Mouse (Mus musculus): ENCODE data around the gene Pla2g4a.

Gene Pla2g4a

DNA sequence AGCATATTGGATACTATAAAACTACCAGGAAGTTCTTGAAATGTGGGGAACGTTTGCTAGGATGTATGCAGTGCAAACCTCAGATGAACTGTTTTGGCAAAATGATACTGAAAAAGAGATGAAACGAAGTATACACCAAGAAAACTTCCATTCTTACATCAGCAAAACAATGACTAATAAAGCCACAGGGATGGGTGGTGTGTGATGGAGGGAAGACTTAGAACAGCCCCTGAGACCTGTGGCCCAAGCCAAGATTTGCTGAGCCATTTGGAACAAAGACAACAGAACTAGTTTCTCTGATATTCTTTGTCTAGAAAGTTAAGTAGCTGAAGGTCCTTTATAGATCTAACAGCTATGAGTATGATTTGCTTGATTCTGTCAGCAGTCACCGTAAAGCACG lies 105.5 kb downstream of the Pla2g4a start:
- DNase-seq (ENCODE audit: low spot score in 2 of 2) = no peak

DNA sequence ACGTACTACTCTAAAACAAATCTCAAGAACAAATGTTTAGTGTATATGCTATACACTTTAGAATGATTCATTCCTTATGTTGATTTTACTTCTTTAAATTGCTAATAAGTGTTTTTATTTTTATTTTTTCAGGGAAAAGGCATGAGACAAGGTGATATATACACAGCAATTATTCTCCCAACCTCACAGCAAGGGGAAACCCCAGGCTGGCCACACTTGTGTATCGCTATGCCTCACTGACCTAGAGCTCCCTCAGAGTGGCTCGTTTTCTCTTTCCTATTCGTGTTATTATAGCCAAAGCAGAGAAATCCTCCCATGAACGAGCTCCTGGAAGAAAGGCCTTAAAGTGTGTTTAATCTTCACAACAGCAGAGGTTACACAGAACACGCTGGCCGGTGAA lies 106.2 kb downstream of the Pla2g4a start:
- DNase-seq (ENCODE audit: low spot score in 2 of 2) = no peak

DNA sequence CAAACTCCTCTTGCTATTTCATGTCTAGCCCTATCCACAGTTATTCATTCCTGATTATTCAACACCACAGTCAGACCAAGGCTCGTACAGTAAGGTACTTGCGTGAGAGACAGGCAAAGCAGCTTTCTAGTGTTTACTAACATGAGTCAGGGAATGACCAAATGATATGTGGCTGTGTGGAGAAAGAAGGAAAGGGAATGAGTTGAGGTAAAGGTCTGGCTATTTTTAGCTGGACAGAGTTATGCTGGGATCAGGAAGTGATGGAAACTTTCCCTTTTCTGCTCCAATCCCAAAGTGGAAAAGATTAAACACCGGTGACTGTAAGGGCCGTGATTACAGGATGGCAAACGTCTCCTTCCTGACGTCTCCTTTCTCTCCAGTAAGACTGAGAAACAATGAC lies 114.4 kb downstream of the Pla2g4a start:
- no peak for DNase-seq (ENCODE audit: low spot score in 2 of 2)

DNA sequence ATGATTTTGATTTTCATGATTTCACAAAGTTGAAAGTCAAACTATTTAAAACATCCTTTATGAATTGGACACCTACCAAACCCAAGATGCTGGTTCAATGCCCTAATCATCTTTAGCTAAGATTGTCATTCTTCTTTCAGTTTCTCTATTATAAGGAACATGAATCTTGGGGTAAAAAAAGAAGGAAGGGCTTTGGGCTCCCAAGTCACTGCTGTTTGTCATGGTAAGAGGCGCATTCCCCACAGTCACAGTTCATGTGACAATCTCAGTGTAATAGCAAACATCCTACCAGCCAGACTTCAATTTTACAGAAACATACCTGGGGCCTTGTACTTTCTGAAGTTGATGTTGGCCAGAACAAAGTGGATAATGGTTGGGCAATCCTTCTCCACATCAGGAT lies 119.2 kb downstream of the Pla2g4a start:
- DNase-seq (ENCODE audit: low spot score in 2 of 2) = no peak

DNA sequence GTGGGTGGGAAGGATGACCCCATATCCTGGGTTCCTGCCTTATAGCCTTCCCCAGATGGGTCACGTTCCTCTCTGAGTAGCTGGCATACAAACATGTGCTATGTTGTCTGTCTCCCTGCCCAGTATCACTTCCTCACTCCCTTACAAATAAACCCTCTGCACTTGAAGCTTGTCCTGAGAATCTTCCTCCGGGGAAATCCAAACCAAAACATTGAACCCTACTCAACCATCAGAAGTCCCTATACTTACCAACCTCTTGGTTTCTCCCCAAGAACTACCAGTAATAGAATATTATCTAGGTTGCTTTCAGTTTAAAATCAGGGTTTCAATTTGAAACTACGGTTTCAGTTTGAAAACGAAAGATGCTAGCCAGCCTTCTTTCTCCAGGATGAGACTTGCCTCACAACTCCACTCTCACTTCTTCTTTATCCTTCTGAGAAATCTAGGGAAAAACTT lies 120.1 kb downstream of the Pla2g4a start:
- no peak for DNase-seq (ENCODE audit: low spot score in 2 of 2)

DNA sequence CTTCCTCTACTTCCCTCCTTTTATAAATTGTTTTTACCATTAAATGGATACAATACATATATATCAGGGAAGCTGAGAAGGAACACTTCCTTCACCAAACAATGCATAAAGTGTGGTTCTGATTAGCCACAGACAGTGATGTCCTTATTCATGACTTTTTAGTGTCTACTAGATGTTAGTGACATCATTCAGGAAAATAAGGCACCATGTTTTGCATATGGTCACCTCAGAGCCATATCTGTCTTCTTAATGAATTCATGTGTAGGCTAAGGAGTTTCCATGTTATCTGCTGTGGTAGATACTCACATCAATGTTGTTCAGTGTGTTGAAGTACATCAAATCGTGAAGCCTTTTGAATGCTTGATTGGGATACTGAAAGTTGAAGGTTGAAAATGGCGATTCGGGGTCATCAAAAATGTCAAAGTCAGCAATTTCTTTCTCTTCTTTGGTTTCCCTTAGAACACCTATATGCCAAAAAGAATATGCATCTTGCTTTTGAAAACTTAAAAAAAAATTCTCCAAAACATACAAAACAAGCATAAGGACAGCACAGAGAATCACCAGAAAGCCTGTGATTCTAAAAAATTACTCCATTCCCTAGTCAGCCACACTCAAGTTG lies 120.7 kb downstream of the Pla2g4a start:
- no peak for DNase-seq (ENCODE audit: low spot score in 2 of 2)

DNA sequence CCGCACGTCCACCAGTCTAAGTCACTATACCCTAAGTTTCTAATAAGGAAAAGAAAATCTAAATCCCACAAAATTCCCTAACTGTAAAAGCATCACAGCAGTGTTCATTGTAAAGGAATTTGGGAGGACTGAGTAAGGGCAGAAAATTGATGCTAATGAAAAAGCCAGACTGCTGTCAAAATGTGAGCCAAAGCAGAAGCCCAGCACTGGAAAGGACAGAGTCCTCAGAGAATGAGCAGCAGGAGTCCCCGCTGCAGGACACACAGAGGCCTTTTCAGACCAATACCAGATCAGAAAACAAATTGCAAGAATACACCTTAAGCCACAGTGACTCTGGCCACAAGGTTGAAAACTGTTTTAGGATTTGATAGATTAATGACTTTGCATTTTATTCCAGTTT lies 124.6 kb downstream of the Pla2g4a start:
- DNase-seq (ENCODE audit: low spot score in 2 of 2) = no peak

DNA sequence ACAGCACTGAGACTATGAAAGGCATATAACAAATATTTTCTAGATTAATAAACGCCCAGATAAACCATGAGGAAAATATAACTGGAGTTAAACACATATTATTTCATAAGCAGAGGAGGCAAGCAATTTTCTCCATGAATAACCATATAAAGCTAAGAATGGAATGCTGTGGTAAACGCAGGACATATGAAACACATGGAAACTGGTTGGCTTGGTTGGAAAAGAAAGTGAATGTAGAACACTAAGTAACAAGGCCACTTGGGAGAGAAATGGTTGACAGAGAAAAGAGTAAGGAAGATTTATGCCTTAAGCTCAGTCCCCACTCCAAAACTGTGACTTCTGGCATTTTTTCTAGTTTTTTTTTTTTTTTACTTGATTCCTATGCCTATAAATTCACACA lies 127.2 kb downstream of the Pla2g4a start:
- no peak for DNase-seq (ENCODE audit: low spot score in 2 of 2)

DNA sequence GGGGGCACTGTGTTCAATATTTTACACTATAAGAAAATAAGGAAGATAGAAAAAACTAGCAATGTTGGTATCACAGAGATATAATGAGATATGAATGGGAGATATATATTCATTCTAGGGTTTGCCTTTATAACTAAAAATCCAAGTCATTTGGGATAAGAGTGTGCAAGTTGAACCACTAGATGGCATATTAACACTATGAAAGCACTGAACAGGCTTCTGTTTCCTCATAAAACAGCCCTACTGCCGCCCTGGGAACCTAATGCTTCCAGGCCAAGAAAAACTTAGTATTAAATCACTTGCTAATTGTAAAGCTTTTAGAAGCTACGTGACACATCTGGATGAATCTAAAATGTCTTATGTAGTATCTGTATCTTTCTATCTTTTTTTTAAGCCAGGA lies 128.1 kb downstream of the Pla2g4a start:
- DNase-seq (ENCODE audit: low spot score in 2 of 2) = no peak

DNA sequence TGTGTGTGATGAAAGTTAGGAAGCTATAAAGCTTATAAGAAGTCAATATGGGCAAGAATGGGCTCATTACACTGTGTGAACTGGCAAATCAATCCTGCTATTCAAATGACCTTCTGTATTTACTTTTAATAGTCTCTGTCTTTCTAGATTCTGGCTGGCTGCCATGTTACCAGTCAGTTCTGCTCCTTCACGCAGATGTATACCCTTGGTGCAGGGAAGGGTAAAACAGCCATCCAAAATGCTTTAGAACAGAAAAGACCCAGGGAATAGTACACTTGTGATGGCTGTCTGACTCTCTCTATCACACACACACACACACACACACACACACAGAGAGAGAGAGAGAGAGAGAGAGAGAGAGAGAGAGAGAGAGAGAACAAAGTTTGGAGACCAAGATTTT lies 128.6 kb downstream of the Pla2g4a start:
- DNase-seq (ENCODE audit: low spot score in 2 of 2) = no peak

DNA sequence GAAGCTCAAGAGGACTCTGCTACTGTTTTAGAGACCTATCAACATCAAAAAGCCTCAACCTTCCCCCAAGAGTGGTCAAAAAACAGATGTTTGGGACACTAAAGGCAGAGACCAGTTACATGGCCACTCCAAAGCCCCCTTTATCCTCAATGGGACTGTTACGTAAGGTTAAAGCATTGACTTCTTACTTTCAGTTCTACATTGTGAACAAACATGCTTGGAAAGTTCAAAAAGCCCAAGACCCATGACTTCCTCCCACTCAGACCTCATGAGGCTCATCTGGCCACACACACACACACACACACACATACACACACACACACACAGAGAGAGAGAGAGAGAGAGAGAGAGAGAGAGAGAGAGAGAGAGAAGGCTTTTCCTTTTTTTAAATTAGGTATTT lies 130.0 kb downstream of the Pla2g4a start:
- no peak for DNase-seq (ENCODE audit: low spot score in 2 of 2)

DNA sequence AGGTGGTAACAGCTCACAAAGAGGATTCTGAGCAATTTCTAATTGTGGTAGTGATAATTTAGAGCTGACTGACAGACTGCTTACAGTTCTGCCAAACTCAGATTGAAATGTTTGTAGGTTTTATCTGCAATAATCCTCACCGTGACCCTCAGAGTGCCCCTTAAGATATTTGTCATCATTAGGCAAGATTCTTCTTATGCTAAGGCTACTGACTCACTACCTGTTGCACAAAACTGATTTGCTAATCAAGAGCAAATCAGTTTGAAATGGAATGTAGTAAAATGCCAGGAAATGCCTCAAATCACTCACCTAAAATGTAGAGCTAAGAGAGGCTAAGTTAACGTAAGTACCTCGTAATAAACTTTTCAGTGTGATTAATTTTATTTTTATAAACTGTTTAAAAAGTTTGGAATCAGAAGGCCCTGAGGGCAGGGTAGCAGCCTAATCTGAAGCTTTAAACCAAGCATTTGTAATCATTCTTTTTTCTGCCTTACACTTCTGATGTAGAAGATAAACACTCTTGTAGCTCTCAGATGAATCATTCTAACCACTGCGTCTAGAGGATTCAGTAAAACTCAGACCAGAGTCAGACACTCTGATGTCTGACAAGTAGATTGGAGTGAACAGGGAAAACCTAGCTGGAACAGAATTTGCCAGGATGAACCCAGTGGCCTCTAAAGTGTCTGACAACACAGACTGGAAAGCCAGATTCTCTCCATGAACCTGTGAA lies 147.3 kb downstream of the Pla2g4a start:
- no peak for DNase-seq (ENCODE audit: low spot score in 2 of 2)

DNA sequence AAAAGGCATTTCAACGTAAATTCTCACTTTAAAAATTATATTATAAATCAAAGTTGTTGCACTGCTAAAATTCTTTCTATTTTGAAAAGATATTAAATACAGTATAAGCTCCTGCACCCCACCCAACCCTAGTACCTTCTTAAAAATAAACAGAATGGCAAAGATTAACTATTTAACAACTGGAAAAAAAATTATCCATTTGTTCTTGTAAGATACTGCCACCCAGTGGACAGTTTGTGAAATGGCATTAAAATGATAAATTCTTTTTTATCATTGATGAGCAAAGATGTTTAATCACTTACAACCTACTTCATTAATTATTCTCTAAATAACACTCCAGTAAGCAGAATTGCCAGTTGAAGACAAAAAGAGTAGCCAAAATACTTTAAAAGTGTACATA lies 151.6 kb downstream of the Pla2g4a start:
- DNase-seq (ENCODE audit: low spot score in 2 of 2) = no peak

Measured in frontal cortex, postnatal 14 days (tissue).